Mouse (Mus musculus): ENCODE results near the gene 1700016D06Rik.

1700016D06Rik gene

GRCm38 (mm10) chr8:11634331-11635011 lies 66.4 kb downstream of the 1700016D06Rik start:
- peak; percentile 27 for DNase-seq (ENCODE audit: low spot score)

- no peak for DNase-seq (ENCODE audit: low spot score)
Measured at GRCm38 (mm10) chr8:11633414-11633813, 67.4 kb downstream of the 1700016D06Rik start.

GRCm38 (mm10) chr8:11632406-11632805 lies 68.5 kb downstream of the 1700016D06Rik start:
- no peak for DNase-seq (ENCODE audit: low spot score)

- no peak for DNase-seq (ENCODE audit: low spot score)
Measured at GRCm38 (mm10) chr8:11629206-11629605, 71.7 kb downstream of the 1700016D06Rik start.

- no peak for DNase-seq (ENCODE audit: low spot score)
Measured at GRCm38 (mm10) chr8:11628506-11629132, 72.2 kb downstream of the 1700016D06Rik start.

GRCm38 (mm10) chr8:11627717-11628116 lies 73.1 kb downstream of the 1700016D06Rik start:
- DNase-seq (ENCODE audit: low spot score) = no peak

- DNase-seq (ENCODE audit: low spot score) = no peak
Measured at GRCm38 (mm10) chr8:11625084-11625483, 75.8 kb downstream of the 1700016D06Rik start.

GRCm38 (mm10) chr8:11619091-11619490 lies 81.8 kb downstream of the 1700016D06Rik start:
- no peak for DNase-seq (ENCODE audit: low spot score)

GRCm38 (mm10) chr8:11618063-11618462 lies 82.8 kb downstream of the 1700016D06Rik start:
- no peak for DNase-seq (ENCODE audit: low spot score)

GRCm38 (mm10) chr8:11616294-11616693 lies 84.6 kb downstream of the 1700016D06Rik start:
- DNase-seq (ENCODE audit: low spot score) = peak; percentile 76

GRCm38 (mm10) chr8:11614126-11614835 lies 86.6 kb downstream of the 1700016D06Rik start:
- no peak for DNase-seq (ENCODE audit: low spot score)

GRCm38 (mm10) chr8:11608848-11609247 lies 92.0 kb downstream of the 1700016D06Rik start:
- DNase-seq (ENCODE audit: low spot score) = no peak
